Mouse (Mus musculus) spleen, adult 2 months (tissue): ENCODE data around the gene Zbtb8a.

Experiments used
- CTCF ChIP-seq: fragments of 200-500 bp; IDR thresholded peaks from 2 replicates; pipeline ENCODE4 v1.5.1; 2011; ENCODE audit warnings: mild to moderate bottlenecking, inconsistent platforms; ENCODE audit not compliant: insufficient read depth, insufficient read length, insufficient replicate concordance; ENCODE audit errors: extremely low read depth
- POLR2A ChIP-seq: fragments of 200-500 bp; IDR thresholded peaks from 2 replicates; pipeline ENCODE4 v1.6.1; 2011; ENCODE audit warnings: low read depth, low read length, inconsistent platforms

DNA sequence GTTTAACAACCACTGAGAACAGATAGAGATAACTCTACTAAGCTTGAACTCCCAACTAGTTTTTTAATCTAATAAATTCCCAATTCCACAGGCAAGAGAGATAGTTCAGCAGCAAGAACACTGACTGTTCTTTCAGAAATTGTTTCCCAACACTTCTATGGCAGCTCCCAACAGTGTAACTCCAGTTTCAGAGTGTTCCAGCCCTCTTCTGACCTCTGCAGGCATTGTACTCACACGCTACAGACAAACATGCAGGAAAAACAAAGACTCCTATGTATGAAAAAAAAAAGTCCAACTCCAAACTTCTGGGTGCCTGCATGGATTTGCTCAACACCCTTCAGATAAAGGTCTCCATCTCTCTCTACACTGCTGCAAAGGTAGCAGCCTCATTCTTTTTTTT is 45.1 kb downstream of the Zbtb8a start:
- TF ChIP-seq CTCF (no peak), POLR2A (no peak)
